Mouse (Mus musculus) thymus, adult 18-20 months (tissue): ENCODE results near the gene Pip5k1b.

Experiments
- DNase-seq, 2 experiments: peaks; one replicate each; pipeline ENCODE4 v3.0.0; 2022; ENCODE audit warnings: mixed read lengths in 2 of 2

The Pip5k1b gene

DNA sequence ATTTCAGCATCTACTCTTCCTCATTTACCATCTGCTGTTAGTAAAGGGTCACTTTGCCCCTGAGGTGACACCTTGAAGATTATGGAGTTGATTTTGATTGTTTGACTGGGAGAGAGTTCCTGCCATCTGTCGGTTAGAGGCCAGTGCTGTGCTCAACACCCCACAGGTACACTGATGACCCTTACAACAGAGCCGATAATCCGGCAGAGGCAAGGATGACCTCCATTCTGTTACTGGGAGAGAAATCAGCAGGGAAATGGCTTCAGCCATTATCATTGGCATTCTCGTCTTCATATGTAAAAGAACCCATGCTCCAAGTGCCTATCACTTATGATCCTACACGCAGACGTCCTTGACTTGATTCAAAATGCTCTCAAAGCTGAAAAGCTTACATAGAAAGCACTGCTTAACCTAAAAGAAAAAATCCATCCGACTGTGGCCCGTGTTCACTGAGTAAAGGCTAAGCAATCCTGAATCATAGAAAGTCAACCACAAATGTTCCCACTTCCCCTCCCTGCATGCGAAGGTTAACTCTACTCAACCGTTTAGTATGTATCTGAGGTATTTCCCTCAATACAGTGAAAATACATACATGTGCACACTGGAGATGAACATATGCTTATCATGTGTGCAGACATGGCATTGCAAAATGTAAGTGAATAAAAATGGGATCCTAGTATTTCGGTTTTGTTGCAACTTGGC, 146.7 kb downstream of the Pip5k1b start:
- DNase-seq = no peak

DNA sequence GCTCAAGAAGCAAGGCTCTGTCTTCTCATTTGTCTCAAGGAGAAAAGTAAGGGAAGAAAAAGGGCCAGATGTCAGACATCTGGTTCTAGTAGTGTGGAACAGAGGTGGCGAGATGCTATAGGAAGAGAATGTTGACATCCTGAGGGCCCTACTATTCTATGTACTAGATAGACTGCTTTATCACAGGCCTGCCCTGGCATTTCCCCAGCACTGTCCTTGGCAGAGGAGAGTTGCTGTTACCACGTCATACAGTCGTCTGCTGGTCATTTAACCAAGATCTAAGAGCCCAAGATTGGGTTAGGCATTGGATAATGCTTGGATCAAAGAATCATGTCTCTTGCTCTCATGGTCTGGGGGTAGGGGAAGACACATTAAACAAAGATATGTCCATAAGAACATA, 151.0 kb downstream of the Pip5k1b start:
- no peak for DNase-seq

DNA sequence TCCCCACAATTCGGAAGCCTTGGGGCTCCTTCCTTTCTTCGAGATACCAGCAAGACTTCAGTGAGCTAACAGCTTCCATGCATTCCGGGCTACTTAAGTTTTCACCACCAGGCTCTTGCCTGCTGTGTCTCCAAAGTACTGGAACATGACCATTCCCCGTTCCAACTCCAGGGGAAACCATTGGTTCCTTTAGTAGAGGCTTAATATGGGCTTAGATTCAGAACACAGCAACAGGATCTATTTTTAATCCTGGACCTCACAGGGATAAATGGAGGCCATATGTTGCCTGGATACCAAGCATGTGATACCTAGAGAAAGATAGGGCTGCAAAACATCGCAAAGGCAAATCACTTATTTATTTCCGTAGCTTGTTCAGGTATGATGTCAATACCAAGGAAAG, 152.4 kb downstream of the Pip5k1b start:
- DNase-seq = no peak

DNA sequence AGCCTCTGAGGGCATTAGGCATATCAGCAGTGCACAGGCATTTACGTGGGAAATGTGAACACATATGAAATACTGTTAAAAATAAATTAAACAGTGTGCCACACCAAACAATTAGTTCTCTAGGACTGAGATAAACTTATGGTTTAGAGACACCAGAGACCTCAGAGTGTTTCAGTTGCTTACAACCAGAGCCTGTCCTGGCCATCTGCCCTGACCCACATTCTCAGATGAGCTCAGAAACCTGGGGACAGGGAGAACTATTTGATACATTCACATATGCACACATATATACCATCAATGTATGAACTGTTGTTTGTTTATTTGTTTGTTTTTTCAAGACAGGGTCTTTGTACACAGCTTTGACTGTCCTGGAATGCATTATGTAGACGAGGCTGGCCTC, 161.8 kb downstream of the Pip5k1b start:
- DNase-seq = no peak

DNA sequence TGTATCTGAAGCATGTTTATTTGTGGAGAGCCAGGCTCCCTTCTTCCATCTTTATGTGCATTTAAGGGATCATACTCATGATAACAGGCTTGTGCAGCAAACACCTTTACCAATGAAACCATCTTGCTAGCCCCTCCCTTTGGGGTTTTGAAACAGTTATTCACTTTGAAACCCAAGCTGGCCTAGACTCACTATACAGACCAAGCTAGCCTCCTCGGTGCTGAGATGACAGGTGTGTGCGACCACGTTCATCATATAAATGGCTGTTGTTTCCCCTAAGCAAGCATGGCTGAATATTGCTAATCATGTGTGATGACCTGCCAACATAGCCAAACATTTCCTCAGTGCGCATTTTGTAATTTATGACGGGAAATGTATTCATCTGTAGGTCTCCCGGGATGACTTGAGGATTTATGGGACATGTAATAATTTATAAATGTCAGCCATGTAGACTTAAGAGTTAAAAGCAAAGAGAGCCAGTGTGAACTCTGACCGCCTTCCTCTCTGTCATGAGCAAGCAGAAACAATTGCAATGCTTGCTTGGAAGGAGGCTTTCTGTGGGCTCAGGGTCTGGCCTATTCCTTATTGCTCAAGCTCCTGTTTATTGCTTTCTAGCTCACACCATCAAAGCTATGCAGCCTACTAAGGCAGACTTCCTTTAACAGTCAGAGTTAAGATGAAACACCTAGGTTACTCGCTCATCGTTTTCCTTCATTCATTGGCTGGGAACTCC, 164.0 kb downstream of the Pip5k1b start:
- DNase-seq = no peak

DNA sequence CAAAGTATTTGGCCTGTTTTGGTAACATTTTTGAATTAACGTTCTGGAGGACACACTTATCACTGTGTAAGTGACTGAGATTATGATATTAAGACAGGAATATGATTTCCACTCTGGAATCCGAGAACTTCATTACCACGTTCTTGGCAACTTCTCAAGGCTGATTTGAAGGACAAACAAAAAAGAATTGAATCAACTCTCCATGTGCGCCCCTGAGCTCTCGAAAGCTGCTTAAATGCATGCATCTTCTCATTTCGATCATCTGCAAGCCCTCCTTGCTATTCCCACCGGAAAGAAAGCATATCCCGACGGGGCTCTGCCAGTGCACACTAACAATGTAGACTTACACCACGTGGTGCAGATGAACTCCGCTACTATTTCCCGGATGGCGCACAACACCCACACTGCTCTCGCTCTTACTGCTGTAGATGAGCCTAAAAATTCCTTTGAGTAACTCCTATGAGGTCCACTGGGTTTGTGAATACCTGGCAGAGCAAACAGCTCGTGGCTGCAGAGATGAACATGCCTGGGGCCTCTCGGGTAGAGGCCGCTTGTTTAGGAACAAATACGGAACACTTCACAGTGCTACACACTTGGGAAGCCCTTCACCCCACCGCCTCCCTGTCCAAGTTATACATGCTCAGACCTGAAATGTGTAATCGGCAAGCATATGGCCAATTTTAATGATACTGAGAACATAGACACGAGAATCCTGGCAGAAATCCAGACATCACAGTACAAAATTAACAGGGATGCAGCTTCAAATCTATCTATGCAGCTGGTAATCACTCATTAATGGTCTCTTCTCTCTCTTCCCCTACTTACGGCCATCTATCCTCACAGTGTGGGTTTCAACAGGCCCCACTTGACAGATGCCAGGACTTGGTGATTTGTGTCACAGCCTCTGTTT, 168.5 kb downstream of the Pip5k1b start:
- DNase-seq = no peak

DNA sequence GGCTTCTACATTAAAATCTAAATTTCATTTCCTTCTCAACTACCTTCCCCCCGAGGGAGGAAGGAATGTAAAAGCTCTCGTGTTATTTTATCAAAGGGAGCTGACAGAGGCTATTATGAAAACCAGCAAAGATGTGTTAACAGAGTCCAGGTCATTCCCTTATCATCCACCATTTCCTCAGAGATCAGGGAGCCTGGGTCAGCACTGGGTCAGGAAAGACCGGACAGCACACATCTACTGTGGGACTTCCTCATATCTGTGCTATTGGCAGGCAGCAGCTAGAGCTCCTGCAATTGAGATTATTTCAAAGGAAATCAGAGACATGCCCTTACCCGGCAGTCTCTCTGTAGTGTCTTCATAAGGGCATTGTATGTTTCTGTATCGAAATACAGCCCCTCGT, 177.2 kb downstream of the Pip5k1b start:
- no peak for DNase-seq

DNA sequence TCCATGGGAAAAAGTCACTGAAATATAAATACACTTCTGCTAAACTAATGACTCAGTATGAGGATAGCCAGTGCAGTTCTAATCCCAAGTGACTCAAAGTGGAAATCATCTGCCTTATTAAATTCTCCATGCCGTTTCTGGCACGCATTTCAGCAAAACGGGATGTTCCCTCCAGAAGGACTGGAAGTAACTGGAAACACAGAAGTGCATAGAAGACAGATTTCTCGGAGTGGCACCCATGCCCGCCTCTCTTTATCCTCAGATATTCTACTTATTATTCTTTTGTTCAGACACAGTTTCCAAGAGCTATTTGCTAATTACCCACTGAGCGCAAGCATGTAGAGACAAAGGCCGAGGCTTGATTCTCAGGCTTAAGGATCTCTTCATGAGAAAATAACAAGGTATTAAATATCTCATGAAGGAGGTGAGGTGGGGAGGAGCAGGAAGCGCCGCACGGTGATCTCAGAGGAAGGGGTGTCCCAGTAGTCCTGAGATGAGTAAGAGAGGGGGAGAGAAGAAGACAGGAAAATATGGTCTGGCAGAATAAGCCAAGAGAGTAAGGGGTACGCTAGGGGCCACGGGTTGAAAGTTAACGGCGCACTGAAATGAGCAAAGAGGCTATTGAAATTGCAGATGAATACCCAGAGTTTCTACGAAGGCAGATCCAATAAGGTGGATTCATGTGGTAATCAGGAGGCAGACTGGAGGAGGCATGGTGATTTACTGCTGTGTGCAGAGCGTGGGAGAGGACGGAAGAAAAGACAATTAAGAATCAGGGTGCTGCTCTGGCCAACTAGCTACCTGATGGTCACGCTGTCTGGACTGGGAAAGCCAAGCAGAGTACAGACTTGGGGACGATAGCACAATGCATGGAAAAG, 183.7 kb downstream of the Pip5k1b start:
- DNase-seq = no peak

DNA sequence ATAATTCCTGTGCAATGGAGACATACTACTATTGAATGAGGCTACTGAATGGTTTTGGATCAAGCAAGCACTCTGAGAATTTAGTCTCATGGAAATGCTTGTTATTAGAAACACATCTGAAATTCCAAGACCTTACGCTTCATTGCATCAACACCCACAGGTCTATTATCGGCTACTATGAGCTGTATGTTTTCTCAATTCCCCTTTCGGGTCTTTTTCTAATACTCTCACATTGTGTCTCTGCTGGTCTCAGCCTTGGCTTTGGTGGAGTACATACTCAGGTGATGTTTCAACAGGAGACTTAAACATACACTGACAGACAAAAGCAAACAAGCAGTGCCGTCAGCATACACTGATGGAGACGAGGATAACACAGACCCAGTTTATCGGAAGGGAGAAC, 187.3 kb downstream of the Pip5k1b start:
- DNase-seq = no peak

DNA sequence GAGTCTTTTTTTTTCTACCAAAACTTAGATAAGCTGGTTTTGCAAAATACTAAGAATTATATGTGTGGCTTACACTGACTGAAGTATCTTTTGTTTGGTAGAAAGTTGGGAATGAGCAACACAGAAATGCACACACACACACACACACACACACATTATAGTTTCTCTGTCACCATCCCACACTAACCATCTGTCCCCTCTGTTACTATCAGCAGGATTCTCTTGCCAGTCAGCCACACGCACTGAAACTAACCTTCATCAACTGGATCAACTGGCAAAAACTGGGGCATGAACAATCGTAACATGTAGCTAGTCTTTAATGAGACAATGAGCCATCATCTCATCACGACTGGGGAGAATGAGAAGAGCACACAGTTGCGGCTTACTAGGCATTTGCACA, 187.9 kb downstream of the Pip5k1b start:
- DNase-seq = no peak

DNA sequence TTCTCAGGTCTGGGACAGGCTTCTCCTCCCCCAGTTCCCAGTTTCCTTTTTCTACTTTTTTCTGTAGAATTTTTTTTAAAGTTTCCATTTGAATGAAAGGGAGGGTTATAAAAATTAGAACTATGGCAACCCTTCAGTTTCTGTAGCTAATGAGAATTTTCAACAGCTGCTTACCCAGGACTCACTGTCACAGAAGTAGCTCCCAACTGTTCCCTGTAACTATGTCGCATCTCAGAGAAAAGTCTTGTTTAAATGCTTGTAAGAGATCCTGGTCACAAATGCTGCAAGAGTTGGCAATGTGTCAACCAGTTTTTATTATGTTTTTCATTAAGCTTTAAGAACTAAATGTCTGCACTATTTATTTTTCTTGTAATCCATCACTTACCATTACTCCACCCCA, 188.9 kb downstream of the Pip5k1b start:
- DNase-seq = no peak

DNA sequence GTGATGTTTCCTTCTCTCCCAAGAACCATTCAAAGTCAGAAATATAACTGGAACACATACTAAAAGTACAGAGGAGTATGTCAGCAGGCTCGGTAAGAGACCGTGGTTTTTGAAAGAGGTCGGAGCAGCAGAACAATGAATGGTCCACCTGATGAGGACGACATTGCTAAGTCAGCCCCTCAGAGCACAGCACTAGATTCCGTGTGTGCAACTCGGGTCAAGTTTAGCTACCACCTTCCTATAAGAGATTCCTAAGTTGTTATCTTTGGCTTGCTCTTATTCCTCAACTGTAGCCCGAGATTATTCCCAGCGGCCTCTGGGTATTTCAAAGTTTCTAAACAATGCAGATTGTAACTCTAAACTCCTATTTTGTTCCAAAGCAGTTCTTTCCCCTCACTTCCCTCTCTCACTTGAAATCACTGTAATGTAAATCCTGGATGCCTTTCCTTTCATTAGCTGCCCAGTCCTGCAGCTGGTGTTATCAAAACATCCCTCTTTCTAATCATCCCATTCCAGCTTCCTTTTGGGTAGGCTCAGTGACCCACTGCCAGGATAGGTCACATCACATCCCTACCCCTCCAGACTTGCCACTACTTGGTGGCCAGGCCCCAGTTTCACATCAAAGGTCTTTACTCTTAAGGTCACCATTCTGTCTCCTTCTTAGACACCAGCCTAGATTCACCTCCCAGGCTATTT, 192.9 kb downstream of the Pip5k1b start:
- no peak for DNase-seq

DNA sequence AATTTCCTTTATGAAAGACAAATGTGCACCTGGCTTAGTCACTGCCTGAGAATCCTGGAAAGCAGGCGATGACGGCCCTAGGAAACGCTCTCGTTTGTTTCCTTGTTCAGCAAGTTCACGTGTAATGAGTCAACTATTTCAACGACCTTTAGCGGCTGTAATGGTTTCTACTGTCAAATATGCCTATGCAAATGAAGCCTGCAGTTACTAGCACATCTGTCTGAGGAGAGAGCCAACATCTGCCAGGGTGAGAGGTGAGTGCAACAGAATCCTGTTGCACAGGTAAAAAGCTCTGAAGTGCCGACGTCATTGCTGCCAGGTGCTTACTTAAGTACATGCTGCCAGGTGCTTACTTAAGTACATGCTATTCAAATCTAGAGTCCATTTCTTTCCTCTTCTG, 196.4 kb downstream of the Pip5k1b start:
- DNase-seq = no peak

DNA sequence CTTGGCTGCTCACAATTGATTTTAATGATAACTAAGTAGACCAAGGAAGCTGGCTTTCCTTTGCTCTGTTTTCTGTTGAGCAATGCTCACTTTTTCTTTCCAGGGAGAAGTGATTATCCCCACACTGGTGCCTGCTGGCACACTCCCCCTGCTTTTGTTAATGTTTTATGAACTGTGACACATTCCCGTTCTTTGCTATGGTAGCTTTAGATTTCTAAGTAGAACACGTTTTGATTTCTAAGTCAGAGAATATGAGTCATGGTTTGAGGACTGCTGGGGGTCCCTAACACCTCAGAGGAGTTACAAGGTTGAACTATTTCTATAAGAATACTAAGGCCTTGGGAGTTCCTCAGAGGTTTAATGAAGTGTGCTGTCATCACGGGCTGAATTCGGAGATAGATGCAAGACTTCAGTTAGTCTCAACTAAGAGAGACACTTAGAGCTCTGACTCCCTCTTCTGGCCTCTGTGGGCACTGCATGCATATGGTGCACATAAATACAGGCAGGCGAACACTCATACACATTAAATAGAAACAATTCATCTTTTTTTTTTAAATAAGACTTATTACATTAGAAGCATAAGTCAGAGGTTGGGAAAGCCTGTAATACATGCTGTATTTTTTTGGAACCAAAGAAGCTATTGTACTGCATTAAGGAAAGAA, 203.2 kb downstream of the Pip5k1b start:
- no peak for DNase-seq

DNA sequence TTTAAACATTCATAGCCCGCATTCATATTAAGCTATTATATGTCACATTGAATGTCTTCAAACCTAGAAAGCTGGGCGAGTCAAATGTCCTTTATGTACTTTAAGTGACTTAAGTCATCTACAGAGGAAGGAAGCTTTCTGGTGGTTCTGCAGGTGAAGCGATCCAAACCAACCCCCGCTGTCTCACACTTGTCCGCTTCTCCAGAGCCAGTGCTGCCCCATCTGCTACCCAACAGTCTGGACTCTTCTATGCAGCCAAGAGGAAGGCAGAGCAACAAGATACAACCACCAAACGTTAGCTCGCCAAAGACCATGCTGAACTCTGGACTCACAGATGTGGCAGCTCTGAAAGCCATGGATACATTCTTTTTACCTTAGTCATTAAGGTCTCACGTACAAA, 211.2 kb downstream of the Pip5k1b start:
- no peak for DNase-seq

DNA sequence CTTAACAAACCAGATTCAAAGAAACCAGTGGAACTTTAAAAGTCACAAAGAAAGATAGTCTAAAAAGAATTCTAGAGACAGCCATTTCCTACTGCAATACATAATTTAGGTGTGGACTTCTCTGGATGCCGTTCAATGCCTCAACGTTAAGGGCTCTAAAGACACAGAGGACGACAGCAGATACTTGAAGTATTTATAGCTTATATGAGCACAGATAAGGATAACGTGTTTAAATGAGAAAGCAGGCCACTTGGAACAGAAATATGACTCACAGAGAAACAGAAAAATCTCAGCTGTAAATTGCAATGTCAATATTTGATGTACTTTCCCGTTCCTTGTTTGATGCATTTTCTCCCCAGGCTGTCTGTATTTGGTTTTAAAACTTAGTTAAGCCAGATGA, 212.9 kb downstream of the Pip5k1b start:
- no peak for DNase-seq

DNA sequence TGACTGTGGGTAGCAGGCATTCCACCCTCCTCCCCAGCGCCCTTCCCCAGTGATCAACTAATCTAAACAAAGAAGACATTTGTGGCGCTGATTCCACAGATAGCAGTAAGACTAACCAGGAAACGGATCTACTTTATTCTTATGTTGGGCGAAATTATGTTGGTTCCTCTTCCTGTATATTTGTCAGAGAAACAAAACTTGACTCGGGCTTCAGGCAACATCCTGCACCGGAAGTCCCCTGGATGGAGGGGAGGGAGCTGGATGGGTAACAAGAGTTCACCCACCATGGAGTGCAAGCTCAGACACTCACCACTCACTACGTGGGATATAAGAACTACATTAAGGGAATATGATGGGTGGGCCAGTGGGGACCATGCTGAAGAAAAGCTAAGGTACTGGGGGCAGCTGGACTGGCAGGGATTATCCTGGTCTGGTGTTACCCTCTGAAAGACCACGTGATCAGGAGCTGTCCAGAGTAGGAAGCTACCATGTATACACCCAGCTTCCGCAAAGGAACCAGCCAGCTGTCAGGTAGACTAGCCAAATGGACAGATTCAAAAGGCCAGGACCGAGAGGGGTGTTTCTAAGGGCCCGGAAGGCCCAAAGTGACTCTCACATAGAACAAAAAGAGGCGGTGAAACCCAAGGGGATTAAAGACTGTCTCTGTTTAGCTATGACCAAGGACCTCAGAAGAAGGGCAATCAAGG, 219.1 kb downstream of the Pip5k1b start:
- DNase-seq = no peak

DNA sequence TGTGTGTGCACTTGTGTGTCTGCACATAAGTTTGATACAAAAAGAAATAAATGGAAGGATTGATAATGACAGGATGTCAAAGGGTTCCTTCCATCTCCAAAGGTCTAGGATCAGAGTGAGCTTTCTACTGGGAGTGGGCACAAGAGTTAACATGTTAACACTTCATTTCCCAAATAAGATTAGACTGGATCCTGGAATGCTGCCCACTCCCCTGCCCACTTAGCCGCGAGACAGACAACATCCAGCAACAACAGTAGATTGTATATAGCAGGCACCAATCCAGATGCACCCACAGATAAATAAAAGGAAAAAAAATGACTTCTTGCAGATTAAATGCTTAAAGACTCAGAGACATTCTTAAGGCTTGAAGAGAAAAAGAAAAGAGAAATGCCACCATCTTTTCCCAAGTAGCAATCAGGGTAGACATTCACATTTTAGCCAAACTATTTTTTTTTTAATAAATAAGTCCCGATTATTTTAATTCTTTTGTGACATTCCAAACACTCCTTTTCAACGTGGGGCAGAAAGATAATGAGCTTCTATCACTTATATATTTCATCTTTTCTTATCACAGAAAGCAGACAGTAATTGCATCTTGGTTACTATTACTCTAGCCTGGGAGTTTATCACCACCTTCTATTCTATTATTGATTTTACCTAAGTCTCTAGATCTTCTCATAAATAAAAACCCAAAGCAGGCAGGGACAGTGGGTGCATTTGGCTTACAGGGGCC, 219.9 kb downstream of the Pip5k1b start:
- no peak for DNase-seq

DNA sequence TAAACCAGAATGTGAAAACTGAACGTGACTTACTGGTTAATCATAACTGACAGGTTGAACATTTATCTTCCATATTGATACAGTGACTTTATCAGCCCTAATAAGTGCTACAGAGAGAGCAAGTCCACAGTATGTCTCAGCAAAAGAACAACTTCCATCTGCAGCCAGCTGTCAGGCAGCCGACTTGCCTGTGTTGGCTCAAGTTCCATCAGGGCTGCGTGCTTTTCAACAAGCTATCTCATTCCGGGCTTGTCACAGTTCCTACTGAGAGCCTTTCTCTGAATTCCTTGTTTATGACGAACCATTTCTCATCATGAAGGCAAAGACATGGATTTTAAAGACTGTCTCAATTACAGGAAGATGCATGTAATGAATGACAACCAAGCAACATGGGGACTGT, 222.7 kb downstream of the Pip5k1b start:
- no peak for DNase-seq

DNA sequence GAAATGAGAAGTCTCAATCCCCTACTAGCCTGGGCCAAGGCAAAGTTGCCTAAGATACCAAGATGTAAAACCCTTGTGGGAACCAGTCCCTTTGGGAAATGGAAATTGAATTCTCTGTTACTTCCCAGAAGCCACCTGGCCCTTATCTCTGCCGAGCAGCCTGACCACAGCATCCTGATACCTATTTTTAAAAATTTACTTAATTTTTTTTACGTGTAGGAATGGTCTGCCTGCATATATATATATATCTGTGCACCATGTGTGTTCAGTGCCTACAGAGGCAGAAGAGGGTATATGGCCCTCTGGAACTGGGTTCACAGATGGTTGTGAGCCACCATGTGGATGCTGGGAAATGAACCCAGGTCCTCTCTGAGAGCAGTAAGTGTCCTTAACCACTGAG, 224.4 kb downstream of the Pip5k1b start:
- DNase-seq = no peak
